Mouse (Mus musculus): Measurements from ENCODE around the gene Tmem88b.

DNA sequence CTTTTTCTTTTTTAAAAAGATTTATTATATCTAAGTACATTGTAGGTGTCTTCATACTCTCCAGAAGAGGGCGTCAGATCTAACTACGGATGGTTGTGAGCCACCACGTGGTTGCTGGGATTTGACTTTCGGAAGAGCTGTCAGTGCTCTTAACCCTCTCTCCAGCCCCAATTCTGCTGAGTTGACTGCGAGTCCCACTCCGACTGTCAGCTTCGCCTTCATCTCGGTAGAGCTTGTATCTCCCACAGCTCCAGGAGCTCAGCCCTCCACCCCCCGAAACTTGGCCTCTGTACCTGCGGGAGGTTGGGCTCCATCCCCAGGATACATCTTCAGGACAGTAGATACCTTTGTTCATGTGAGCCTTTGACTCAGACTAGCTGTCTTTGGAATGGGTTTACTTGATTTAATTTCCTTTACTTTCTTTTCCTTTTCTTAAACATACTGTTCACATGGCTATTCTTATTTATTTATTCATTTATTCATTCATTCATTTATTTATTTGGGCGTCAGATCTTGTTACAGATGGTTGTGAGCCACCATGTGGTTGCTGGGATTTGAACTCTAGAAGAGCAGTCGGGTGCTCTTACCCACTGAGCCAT lies 17.2 kb upstream of the Tmem88b start, which contains the start of gene Mrpl20:
- TF ChIP-seq CTCF (IDR thresholded peaks at IDR 0.05; ENCODE audit: control insufficient read depth, insufficient read depth, insufficient read length) (no peak), USF1 (IDR thresholded peaks at IDR 0.05; ENCODE audit: low read depth) (no peak), MYOG (IDR thresholded peaks at IDR 0.05; ENCODE audit: control insufficient read depth, extremely low read depth, insufficient read length) (no peak)
